Mouse (Mus musculus): Measurements from ENCODE around the gene Art3. TPM values are rescaled to one million over a fixed set of nuclear protein-coding genes. Genes with fewer than 3 reads are reported as not detected.

Gene Art3
- polyA plus RNA-seq, 1 experiment from 2014 or later, result 4.0 TPM

DNA sequence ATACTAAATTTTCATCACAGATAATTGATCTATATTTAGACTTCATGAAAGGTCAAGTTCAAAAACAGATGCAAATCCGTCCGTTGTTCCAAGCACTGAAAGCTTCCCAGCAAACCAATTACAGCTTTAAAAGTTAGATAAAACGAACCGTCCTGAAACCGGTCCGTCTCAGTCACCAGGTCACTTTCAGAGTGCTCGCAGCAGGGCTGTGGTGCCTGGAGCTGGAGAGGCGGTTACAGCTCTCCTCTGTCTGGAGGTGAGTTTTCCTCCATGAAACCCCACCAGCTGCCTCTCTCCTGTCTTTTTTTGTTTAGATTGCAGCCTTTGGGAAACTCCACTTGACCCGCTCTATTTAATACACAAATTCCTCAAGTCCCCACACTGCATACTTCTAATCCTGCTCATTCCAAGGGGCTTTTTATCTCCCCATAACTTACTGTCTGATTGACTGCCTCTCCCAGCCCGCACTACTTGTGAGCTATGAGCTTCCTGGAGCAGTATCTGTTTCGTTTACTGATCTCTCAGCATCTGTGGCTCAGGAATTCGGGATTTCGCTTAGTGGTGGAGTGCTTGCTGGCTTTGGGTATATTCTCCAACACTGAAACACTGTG lies 45.3 kb downstream of the Art3 start:
- 11% methylated on average over 13 of the region's 13 CpGs for whole genome bisulfite sequencing

DNA sequence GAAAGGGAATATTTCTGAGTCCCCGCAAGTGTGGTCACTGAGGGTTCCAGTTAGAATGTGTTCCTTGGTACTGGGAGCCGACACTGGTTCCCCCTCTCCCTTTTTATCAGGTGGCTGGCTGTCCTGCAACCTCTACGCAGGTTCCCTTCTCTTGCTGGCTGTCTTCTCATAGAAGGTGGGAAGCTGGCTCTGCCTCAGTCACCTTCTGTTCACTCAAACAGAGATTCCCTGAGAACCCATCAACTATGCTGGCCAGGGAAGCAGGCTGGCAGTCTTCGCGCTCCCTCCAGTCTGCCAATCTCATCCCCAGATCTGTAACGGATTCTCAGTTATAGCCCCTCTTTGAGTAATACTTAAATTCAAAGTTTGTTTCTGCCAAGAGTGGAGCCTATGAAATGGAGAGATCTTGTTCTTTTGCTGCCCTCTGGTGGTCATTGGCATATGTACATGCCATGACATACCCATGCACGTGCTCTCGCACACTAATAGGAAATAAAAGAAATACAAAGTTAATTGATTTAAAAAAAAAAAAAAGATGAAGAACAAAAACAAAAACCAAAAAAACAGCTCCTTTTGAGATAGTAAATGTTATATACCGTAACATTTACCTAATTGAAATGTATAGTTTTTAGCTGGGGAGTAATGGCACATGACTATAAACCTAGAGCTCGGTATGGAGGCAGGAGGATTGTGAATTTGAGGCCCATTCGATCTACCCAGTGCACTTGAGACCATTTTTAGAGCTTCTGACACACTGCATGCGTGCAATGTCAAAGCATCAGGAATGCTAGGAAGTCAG lies 50.1 kb downstream of the Art3 start:
- H3K9me3 ChIP-seq (ENCODE audit: control insufficient read depth, low read depth, low read length), result no peaks in the 10 kb centered on the region
- H3K27ac ChIP-seq (ENCODE audit: low read length), result no peak overlapping the region
- peak; percentile 79 for ATAC-seq (ENCODE audit: insufficient number of reproducible peaks, insufficient read depth, low FRiP score, low read depth)
- H3K27me3 ChIP-seq (ENCODE audit: control insufficient read depth, insufficient read depth, low read length), result no peaks in the 10 kb centered on the region
- no peaks in the 10 kb centered on the region for H3K36me3 ChIP-seq (ENCODE audit: control insufficient read depth, insufficient read depth, low read length)
- H3K4me3 ChIP-seq (ENCODE audit: low read depth, low read length), result no peak overlapping the region
- WGBS, result 34% methylated on average over 12 of the region's 12 CpGs
- H3K4me2 ChIP-seq (replicated peaks; ENCODE audit: low read depth, low read length), result no peak overlapping the region
- peaks cover 2% of the 10 kb centered on the region; the same call in 1 of the 2 replicates for H3K4me1 ChIP-seq (ENCODE audit: control insufficient read depth, insufficient read depth, low read length)
- H3K9ac ChIP-seq (replicated peaks; ENCODE audit: low read depth, low read length), result no peak overlapping the region

More for the DNA sequence above, 45.3 kb downstream of the Art3 start:
- no peaks in the 10 kb centered on the region for H3K9me3 ChIP-seq (ENCODE audit: control insufficient read depth, low read depth, low read length)
- H3K4me2 ChIP-seq (replicated peaks; ENCODE audit: low read depth, low read length), result peak overlapping the region; percentile 13; the same call in 1 of the 2 replicates
- no peaks in the 10 kb centered on the region for H3K36me3 ChIP-seq (ENCODE audit: control insufficient read depth, insufficient read depth, low read length)
- H3K4me3 ChIP-seq (ENCODE audit: low read depth, low read length), result no peak overlapping the region
- ATAC-seq (ENCODE audit: insufficient number of reproducible peaks, insufficient read depth, low FRiP score, low read depth), result no peak
- H3K27ac ChIP-seq (ENCODE audit: low read length), result no peak overlapping the region
- H3K9ac ChIP-seq (replicated peaks; ENCODE audit: low read depth, low read length), result no peak overlapping the region
- H3K27me3 ChIP-seq (ENCODE audit: control insufficient read depth, insufficient read depth, low read length), result no peaks in the 10 kb centered on the region
- H3K4me1 ChIP-seq (ENCODE audit: control insufficient read depth, insufficient read depth, low read length), result peaks cover 2% of the 10 kb centered on the region; the same call in 1 of the 2 replicates

DNA sequence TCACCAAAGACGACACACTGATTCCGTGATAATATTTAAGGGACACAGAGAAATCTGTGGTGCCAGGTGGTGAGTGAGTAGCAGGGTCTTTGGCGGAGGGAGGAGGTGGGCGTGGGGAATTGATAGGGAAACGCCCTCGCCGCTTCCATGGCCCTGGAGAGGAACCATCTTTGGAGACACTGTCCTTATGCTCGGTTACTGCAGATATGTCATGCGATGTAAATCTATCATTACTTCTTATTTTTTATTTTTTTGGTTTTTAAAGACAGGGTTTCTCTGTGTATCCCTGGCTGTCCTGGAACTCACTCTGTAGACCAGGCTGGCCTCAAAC lies 50.7 kb downstream of the Art3 start:
- H3K9me3 ChIP-seq (ENCODE audit: control insufficient read depth, low read depth, low read length), result no peaks in the 10 kb centered on the region
- no peaks in the 10 kb centered on the region for H3K27me3 ChIP-seq (ENCODE audit: control insufficient read depth, insufficient read depth, low read length)
- no peak overlapping the region for H3K4me2 ChIP-seq (replicated peaks; ENCODE audit: low read depth, low read length)
- no peak overlapping the region for H3K9ac ChIP-seq (replicated peaks; ENCODE audit: low read depth, low read length)
- H3K27ac ChIP-seq (ENCODE audit: low read length), result no peak overlapping the region
- no peak for ATAC-seq (ENCODE audit: insufficient number of reproducible peaks, insufficient read depth, low FRiP score, low read depth)
- no peaks in the 10 kb centered on the region for H3K36me3 ChIP-seq (ENCODE audit: control insufficient read depth, insufficient read depth, low read length)
- 0 out of 2 replicates have a peak, but pooled peaks cover 2% of the 10 kb centered on the region for H3K4me1 ChIP-seq (ENCODE audit: control insufficient read depth, insufficient read depth, low read length)
- 59% methylated on average over 9 of the region's 9 CpGs for WGBS
- H3K4me3 ChIP-seq (ENCODE audit: low read depth, low read length), result no peak overlapping the region

DNA sequence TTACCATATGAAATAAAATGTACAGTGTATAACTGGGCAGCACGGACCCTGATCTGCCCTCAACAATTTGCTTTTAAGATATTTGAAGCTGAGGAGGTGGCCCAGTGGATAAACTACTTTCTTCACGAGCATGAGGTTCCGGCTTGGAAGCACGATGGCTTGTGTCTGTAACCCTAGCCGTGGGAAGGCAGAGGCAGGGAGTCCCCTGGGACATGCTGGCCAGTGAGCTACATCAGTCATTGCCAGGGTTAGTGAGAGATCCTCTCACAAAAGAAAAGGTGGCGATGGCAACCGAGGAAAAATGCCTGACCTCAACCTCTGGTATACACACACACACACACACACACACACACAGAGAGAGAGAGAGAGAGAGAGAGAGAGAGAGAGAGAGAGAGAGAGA lies 52.1 kb downstream of the Art3 start:
- no peaks in the 10 kb centered on the region for H3K36me3 ChIP-seq (ENCODE audit: control insufficient read depth, insufficient read depth, low read length)
- no peak overlapping the region for H3K4me2 ChIP-seq (replicated peaks; ENCODE audit: low read depth, low read length)
- 50% methylated on average over 7 of the region's 7 CpGs for WGBS
- ATAC-seq (ENCODE audit: insufficient number of reproducible peaks, insufficient read depth, low FRiP score, low read depth), result no peak
- H3K4me3 ChIP-seq (ENCODE audit: low read depth, low read length), result no peak overlapping the region
- no peaks in the 10 kb centered on the region for H3K9me3 ChIP-seq (ENCODE audit: control insufficient read depth, low read depth, low read length)
- no peak overlapping the region for H3K9ac ChIP-seq (replicated peaks; ENCODE audit: low read depth, low read length)
- H3K4me1 ChIP-seq (ENCODE audit: control insufficient read depth, insufficient read depth, low read length), result no peaks in the 10 kb centered on the region
- no peak overlapping the region for H3K27ac ChIP-seq (ENCODE audit: low read length)
- H3K27me3 ChIP-seq (ENCODE audit: control insufficient read depth, insufficient read depth, low read length), result no peaks in the 10 kb centered on the region

DNA sequence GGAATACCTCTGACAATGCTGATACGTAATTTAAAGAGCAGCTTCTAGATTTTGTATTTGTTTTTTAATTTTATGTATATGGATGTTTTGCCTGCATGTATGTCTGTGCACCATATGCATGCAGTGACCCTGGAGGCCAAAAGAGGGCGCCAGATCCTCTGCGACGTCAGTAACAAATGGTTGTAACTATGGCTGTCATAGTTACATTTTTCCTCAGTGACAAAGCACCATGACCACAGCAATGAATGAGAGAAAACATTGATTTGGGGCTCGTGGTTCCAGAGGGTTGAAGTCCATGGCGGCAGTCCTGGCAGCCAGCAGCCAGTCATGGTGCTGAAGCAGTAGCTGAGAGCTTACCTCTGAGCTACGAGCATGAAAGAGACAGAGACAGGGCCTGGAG lies 53.2 kb downstream of the Art3 start:
- H3K4me3 ChIP-seq (ENCODE audit: low read depth, low read length), result no peak overlapping the region
- no peaks in the 10 kb centered on the region for H3K4me1 ChIP-seq (ENCODE audit: control insufficient read depth, insufficient read depth, low read length)
- no peaks in the 10 kb centered on the region for H3K9me3 ChIP-seq (ENCODE audit: control insufficient read depth, low read depth, low read length)
- WGBS, result 51% methylated on average over 7 of the region's 7 CpGs
- H3K27ac ChIP-seq (ENCODE audit: low read length), result no peak overlapping the region
- no peaks in the 10 kb centered on the region for H3K27me3 ChIP-seq (ENCODE audit: control insufficient read depth, insufficient read depth, low read length)
- ATAC-seq (ENCODE audit: insufficient number of reproducible peaks, insufficient read depth, low FRiP score, low read depth), result no peak
- no peak overlapping the region for H3K4me2 ChIP-seq (replicated peaks; ENCODE audit: low read depth, low read length)
- H3K36me3 ChIP-seq (ENCODE audit: control insufficient read depth, insufficient read depth, low read length), result no peaks in the 10 kb centered on the region
- H3K9ac ChIP-seq (replicated peaks; ENCODE audit: low read depth, low read length), result no peak overlapping the region

DNA sequence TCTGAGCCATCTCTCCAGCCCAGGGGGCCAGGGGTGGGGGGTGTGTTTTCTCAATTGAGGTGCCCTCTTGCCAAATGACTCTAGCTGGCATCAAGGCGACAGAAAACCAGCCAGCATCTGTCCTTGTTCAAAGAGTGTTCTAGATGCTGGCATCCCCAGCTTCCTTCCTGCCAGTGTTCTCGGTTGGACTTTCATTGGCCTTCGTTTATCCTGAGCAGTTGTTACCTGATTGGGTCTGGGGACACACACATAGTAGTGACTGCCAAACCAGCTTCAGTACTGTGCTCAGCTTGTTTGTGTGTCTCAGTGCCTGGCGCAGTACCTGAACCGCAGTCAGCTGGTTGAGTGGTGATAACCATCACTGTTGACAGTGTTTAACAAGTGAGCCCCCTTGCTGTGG lies 54.5 kb downstream of the Art3 start:
- 82% methylated on average over 5 of the region's 5 CpGs for WGBS
- Histone ChIP-seq H3K9ac (replicated peaks; ENCODE audit: low read depth, low read length) (no peak overlapping the region), H3K4me2 (replicated peaks; ENCODE audit: low read depth, low read length) (no peak overlapping the region), H3K4me1 (ENCODE audit: control insufficient read depth, insufficient read depth, low read length) (no peaks in the 10 kb centered on the region), H3K36me3 (ENCODE audit: control insufficient read depth, insufficient read depth, low read length) (no peaks in the 10 kb centered on the region), H3K4me3 (ENCODE audit: low read depth, low read length) (no peak overlapping the region), H3K27me3 (ENCODE audit: control insufficient read depth, insufficient read depth, low read length) (no peaks in the 10 kb centered on the region), H3K27ac (ENCODE audit: low read length) (no peak overlapping the region), H3K9me3 (ENCODE audit: control insufficient read depth, low read depth, low read length) (no peaks in the 10 kb centered on the region)
- no peak for ATAC-seq (ENCODE audit: insufficient number of reproducible peaks, insufficient read depth, low FRiP score, low read depth)

DNA sequence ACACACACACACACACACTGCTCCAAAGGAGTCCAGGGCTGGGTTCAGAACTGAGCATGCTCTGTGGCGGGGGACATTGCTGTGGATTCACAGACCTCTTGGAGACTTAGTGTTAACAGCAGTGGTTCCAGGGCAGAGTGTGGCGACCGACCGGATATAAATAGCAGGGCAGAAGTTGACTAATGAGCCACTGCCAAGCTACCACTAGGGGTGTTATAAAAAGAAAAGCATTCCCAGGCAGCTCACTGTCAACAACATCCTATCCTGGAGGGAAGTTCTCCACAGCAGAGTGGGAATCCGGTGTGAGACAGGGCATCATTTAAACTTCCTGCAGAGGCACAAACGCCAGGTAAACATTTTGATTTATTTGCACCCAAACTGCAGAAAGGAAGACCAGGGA lies 55.0 kb downstream of the Art3 start:
- Histone ChIP-seq H3K9ac (replicated peaks; ENCODE audit: low read depth, low read length) (no peak overlapping the region), H3K4me2 (replicated peaks; ENCODE audit: low read depth, low read length) (no peak overlapping the region), H3K9me3 (ENCODE audit: control insufficient read depth, low read depth, low read length) (no peaks in the 10 kb centered on the region), H3K36me3 (ENCODE audit: control insufficient read depth, insufficient read depth, low read length) (no peaks in the 10 kb centered on the region), H3K4me3 (ENCODE audit: low read depth, low read length) (no peak overlapping the region), H3K27me3 (ENCODE audit: control insufficient read depth, insufficient read depth, low read length) (peaks cover 3% of the 10 kb centered on the region; the same call in 1 of the 2 replicates), H3K4me1 (ENCODE audit: control insufficient read depth, insufficient read depth, low read length) (no peaks in the 10 kb centered on the region), H3K27ac (ENCODE audit: low read length) (no peak overlapping the region)
- ATAC-seq (ENCODE audit: insufficient number of reproducible peaks, insufficient read depth, low FRiP score, low read depth), result no peak
- 28% methylated on average over 6 of the region's 6 CpGs for WGBS

DNA sequence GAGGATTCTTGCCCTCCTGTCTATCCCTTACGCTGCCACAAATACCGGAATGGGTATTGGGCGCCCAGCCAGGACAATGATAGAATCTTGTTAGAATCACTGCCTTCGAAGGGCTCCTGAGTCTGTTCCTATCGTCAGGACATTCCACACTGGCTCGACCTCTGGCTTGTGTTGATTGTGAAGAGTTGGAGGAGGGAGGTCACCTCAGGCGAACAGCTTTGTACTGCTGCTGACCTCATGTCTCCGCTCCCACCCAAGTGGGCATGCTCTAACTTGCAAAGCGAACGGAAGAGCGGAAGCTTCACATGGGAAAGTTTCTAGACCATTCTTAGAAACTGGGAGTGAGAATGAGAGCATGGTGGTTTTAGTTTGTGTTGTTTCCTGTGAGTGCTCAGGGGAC lies 55.8 kb downstream of the Art3 start:
- H3K4me1 ChIP-seq (ENCODE audit: control insufficient read depth, insufficient read depth, low read length), result no peaks in the 10 kb centered on the region
- no peak overlapping the region for H3K4me2 ChIP-seq (replicated peaks; ENCODE audit: low read depth, low read length)
- no peaks in the 10 kb centered on the region for H3K36me3 ChIP-seq (ENCODE audit: control insufficient read depth, insufficient read depth, low read length)
- H3K27ac ChIP-seq (ENCODE audit: low read length), result no peak overlapping the region
- 63% methylated on average over 11 of the region's 11 CpGs for WGBS
- no peak overlapping the region for H3K4me3 ChIP-seq (ENCODE audit: low read depth, low read length)
- peaks cover 5% of the 10 kb centered on the region; the same call in 1 of the 2 replicates for H3K27me3 ChIP-seq (ENCODE audit: control insufficient read depth, insufficient read depth, low read length)
- H3K9me3 ChIP-seq (ENCODE audit: control insufficient read depth, low read depth, low read length), result no peaks in the 10 kb centered on the region
- ATAC-seq (ENCODE audit: insufficient number of reproducible peaks, insufficient read depth, low FRiP score, low read depth), result no peak
- H3K9ac ChIP-seq (replicated peaks; ENCODE audit: low read depth, low read length), result no peak overlapping the region
